Mouse (Mus musculus) brain, embryonic 14.5 days (tissue): ENCODE results near the gene Drosha. TPM values are rescaled to one million over a fixed set of nuclear protein-coding genes. Genes with fewer than 3 reads are reported as not detected.

Experiments
- DNase-seq: peaks from one replicate; pipeline ENCODE4 v3.0.0-alpha.2; 2011; ENCODE audit warnings: low read depth
- CTCF ChIP-seq: fragments of 200-500 bp; IDR thresholded peaks from 2 replicates; pipeline ENCODE4 v1.5.1; 2012; ENCODE audit warnings: inconsistent platforms, mild to moderate bottlenecking, moderate library complexity, borderline replicate concordance; ENCODE audit not compliant: insufficient read depth, insufficient read length; ENCODE audit errors: extremely low read depth
- POLR2A ChIP-seq: fragments of 200-500 bp; IDR thresholded peaks from 2 replicates; pipeline ENCODE4 v1.6.1; 2012; ENCODE audit warnings: mild to moderate bottlenecking, inconsistent platforms, borderline replicate concordance; ENCODE audit not compliant: poor library complexity, insufficient read depth, insufficient read length, severe bottlenecking; ENCODE audit errors: extremely low read depth
- polyA plus RNA-seq: library from polyadenylated mRNA; depleted of rRNA; stranded (reverse); fragments of >200 nt; gene quantifications from 2 replicates; pipeline ENCODE4 v1.2.3, GENCODE M21; 2012

The Drosha gene
- polyA plus RNA-seq, 1 experiment: 57.1 TPM

DNA sequence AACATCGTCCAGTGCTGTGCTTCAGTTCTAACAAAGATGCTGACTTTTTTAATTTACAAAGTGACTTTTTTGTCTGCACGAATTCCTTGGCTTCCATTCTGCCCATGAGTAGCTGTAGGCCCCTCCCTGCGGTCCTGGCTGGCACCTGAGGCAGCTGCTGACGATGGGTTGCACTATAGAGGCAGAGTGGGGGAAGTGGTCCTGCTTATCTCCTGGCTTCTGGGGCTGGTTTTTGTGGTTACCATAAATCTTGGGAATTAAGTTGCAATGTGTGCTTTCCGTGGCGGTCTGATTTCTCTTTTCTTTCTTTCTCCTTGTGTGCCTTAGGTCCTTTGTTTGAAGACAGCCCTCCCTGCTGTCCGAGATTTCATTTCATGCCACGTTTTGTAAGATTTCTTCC, 42.7 kb downstream of the Drosha start:
- no peak for TF ChIP-seq CTCF
- TF ChIP-seq POLR2A: no peak
- no peak for DNase-seq

DNA sequence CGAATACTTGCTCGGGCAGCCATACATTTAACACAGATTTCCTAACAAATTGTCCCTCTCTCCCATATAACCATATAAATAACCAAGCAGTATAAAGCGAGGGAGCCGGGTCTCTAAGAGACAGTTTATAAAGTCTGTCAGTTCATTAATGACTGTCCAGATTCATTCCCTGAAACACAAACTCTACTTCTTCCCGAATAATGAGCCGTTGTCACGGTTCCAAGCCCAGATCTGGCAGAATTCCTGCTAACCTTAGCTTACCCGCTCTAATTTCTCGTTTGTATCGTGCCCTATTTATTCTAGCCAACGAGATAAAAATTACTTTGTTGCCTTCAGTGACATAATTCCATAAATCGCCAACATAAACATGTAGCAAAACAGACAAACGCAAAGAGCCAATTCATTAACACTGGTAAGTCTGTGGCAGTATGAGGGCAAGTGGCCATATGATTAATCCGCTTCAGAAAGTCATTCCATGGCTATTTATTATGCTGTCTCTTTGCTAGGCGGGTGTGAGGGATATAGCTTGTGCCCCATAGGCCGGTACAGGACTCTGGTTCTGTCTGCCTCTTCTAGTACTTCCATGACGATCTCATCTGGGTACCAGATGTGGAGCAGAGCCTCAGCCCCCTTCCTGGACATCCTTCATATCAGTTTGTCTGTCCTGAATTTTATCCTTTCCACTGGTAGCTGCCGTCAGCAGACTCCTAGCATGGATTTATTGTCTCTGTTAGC, 51.0 kb downstream of the Drosha start:
- TF ChIP-seq CTCF: no peak
- no peak for TF ChIP-seq POLR2A
- peak; percentile 79 for DNase-seq

GRCm38 (mm10) chr15:12876266-12876665, 51.7 kb downstream of the Drosha start:
- TF ChIP-seq POLR2A (no peak), CTCF (no peak)
- no peak for DNase-seq

DNA sequence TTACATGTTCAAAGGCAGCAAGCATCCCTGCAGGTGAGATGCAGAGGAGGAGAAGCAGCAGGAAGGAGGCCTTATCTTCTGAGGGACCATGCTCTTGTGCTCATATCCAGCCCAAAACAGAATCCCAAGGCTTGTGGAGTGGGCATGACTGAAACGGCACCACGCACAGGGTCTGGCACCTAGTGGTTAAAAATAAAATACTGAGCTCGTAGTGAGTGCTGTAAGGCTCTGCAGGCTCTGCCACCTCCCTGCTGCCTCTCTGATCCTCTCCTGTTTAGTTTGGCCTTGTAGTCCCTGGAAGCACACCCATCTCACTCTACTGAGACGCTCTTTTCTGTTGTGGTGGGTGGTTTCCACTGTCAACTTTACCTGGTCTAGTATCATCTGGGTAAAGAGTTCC, 52.3 kb downstream of the Drosha start:
- no peak for TF ChIP-seq POLR2A
- TF ChIP-seq CTCF: no peak
- DNase-seq: no peak

- no peak for DNase-seq
- TF ChIP-seq CTCF (no peak), POLR2A (no peak)
These were observed 53.3 kb downstream of the Drosha start for GRCm38 (mm10) chr15:12877934-12878333.

- no peak for DNase-seq
- no peak for TF ChIP-seq CTCF
These were observed 54.0 kb downstream of the Drosha start for GRCm38 (mm10) chr15:12878581-12878980.

DNA sequence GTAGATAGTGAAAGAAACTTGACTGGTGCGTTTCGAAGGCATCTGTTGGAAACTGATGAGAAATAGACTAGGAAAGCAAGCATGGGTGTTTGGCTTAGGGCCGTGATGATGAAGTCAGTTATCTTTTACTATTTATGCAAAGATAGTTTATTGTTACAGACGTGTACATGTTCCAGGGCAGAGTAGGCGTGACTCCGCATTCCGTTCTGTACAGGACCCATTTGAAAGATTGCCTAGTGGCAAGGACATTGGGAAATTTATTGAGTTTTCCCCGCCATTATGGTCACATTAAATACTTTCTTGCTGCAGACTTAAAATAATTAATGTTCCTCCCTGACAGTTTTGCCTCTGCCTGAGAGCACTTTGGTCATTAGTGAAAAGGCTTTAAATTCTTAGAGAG, 55.3 kb downstream of the Drosha start:
- TF ChIP-seq CTCF: no peak
- no peak for DNase-seq

GRCm38 (mm10) chr15:12884855-12885254, 60.2 kb downstream of the Drosha start:
- peak; percentile 38 for DNase-seq
- no peak for TF ChIP-seq CTCF
- TF ChIP-seq POLR2A: no peak

GRCm38 (mm10) chr15:12885361-12885760, 60.7 kb downstream of the Drosha start:
- no peak for DNase-seq
- no peak for TF ChIP-seq CTCF
- no peak for TF ChIP-seq POLR2A

DNA sequence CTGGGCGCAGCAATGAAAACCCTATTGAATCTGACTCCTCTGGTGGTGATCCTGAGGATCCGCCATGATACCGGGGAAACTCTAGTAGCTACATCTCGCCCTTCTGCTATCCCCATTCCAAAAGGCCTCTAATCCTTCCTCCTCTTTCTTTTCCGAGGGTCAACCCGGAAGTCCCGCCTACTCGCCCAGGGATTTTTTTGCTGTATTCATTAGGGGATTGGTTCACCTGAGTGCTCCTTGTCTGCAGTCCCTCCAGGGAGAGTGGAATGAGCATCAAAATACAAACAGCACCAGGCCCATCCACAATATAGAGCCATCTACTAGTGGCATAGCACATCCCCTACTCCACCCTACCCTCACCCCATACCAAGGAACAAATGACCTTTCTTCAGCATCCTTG, 62.6 kb downstream of the Drosha start:
- DNase-seq: no peak
- TF ChIP-seq POLR2A: no peak
- TF ChIP-seq CTCF: no peak

DNA sequence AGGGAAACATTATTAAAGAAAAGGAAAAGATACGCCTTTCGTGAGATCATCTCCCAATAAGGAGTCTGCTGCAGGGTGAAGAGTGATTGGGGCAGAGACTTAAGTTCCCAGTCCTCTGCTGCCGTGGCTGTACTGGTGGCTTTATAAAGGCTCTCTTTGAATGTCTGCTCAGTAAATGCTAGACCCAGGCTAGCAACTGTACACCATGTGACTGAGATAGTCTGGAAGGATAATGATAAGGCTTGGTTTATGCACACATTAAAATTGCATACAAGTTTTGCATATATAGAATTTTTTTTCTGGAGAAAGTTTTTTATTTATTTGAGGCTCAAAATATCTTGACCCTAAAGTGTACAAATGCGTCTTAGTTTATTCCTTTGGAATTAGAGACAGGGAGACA, 63.7 kb downstream of the Drosha start:
- no peak for DNase-seq
- no peak for TF ChIP-seq CTCF
- TF ChIP-seq POLR2A: no peak

DNA sequence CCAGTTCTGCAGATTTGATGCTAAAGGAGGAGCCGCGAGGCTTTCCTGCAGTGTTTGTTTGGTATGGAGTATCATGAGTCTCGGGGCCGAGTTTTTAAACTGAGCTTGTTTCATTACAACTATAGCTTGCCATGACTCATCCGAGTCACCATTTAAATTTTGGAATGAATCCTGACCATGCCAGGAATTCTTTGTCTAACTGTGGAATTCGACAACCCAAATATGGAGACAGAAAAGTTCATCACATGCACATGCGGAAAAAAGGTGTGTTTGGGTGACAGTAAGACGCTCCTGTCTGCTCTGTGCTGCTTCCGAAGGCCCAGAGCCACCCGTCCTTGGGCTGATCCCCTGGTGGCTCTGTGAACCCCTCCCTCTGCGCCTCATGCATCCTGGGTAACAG, 65.3 kb downstream of the Drosha start:
- DNase-seq: no peak
- TF ChIP-seq POLR2A (no peak), CTCF (no peak)

DNA sequence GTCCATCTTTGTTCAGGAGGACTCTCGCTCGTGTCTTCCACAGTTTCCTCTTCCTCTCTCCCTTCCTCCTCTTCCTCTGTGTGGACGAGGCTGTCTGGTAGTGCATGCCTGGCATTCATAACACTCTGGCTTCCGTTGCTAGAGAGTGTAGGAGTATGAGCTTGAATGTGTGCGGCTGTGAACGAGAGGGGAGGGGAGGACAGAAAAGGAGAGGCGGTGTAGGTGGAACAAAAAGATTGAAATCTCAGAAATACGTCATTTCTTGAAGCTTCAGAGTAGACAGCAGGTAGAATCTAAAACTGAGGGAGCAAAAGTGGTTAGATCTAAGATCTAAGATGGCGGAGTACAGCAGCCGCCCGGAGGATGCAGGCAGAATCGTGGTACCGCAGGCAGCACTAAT, 70.8 kb downstream of the Drosha start:
- TF ChIP-seq CTCF (no peak), POLR2A (no peak)
- DNase-seq: no peak
